Mouse (Mus musculus) layer of hippocampus, adult 2 months (tissue): ENCODE results near the gene Tmem143. TPM values are rescaled to one million over a fixed set of nuclear protein-coding genes. Genes with fewer than 3 reads are reported as not detected.
A peak's percentile ranks its signal among the peaks of the same experiment; 100 is the strongest.
"Not testable (repeated sequence)": the region's sequence is repeated elsewhere in the genome, so short reads cannot be mapped to it uniquely, and the experiment has no call there.

Source experiments
- DNase-seq, 2 experiments: peaks; one replicate each; pipeline ENCODE4 v3.0.0; 2022; ENCODE audit warnings: low spot score in 2 of 2
- H3K27ac ChIP-seq: fragments of 200-600 bp; 2 replicates; pipeline ENCODE4 v1.8.1; 2022
- H3K4me3 ChIP-seq: fragments of 200-600 bp; 2 replicates; pipeline ENCODE4 v1.8.1; 2022; ENCODE audit warnings: mild to moderate bottlenecking
- CTCF ChIP-seq: fragments of 200-600 bp; conservative IDR thresholded peaks from 2 replicates; pipeline ENCODE4 v1.8.1; 2022; ENCODE audit warnings: antibody characterized with exemption, mild to moderate bottlenecking, moderate library complexity
- total RNA-seq, 2 experiments: library from RNA; stranded (reverse); gene quantifications; 2 replicates each; pipeline ENCODE4 v1.2.3; 2021

Tmem143 gene
- total RNA-seq, 2 experiments from 2014 or later = 22.1 to 22.8 TPM

DNA sequence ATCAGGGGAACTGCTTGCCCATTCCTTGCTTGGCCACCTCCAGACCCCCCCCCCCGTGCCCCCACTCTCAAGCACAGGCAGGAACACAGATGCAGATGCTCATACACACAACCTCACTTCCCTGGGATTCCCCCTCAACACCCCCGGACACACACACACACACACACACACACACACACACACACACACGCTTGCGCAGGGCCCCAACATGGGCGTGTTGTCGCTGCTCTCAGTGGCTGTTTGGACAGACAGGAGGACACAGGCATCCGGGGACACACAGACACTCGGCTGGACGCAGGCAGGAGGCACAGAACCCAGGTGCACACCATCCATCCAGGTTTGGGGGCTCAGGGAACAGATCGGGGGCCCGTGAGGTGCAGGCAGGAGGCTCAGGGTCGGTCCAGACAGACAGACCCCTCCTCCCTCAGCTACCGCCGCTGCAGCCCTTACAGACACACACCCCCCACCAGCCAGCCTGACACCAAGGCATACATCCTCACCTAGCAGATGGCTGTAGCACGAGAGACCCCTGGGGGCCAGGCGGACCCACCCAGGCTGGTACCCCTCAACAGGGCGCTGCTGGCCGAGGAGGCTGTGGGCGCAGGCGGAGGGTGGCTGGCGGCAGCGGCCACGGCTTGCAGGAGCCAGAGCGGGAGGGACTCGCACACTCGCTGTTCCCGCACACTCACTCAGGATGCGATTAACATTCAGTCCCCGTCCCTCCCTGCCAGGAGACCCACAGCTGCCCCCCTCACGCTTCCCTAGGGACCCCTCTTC is 26.3 kb upstream of the Tmem143 start:
- no peak for DNase-seq
- peak overlapping the region; percentile 39; the same call in 1 of the 2 replicates for H3K27ac ChIP-seq
- TF ChIP-seq CTCF = no peak
- H3K4me3 ChIP-seq = peak overlapping the region; percentile 39

DNA sequence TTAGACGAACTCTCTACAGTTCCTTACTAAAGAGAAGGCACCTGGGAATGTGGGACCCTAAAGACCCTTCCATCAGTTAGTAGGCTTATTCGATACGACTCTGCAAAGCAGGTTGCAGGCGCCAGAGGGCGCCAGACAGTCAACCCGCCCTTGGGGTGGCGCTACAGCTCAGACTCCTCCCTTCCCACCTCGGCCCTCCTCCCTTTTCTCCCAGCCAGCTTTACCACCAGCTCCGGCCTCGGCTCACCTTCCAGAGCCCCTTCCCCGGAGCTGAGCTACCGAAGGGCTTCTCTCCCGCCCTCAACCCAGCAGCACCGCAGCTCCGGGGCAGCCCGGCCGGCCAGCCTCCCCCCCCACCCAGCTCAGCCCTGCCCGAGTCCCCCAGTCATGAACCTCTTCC is 24.1 kb upstream of the Tmem143 start, which contains the start of gene Kdelr1:
Gene Kdelr1 (plus strand): TSS at position 149 of the 400 bp plus-strand sequence.
- Histone ChIP-seq H3K4me3 (peak within 1 kb of the TSS; percentile 96), H3K27ac (peak within 1 kb of the TSS; percentile 90)
- TF ChIP-seq CTCF = peak; percentile 96
- DNase-seq = peak; percentile 90 to 94

DNA sequence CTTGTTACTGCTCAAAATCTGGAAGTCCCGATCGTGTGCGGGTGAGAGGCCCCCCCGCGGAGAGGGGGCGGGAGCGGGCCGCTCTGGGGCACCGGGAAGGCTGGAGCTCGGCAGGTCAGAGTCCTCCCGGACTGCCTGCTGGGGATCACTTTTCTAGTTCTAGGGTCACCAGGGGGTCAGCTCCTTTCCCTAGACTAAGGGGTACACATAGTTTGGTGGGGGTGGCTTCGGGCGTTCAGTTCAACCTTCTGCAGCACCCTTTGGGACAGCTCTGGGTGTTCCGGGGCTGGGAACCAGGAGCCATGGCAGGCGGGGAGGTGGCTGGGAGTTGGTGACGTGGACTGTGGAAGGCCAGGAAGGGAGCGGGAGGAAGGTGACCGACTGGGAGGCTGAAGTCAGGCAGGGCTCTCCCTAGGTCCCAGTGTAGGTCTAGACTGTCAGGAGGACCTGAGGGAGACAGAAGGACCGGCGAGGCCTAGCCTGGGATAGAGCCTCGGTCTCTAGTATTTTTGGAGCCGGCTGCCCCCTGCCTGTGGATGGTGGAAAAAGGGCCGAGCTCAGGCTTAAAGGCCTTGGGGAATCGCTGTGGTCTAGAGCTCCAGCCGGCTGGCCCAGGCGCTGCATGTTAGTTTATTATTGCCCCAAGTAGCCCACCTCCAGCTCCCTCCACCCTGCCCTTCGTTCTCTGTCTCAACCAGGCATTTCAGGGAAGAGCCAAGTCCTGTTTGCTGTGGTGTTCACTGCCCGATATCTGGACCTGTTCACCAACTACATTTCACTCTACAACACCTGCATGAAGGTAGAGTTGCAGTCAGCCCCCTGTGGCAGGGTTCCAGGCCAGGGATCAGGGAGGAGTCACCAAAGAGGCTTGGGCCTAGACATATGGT is 23.4 kb upstream of the Tmem143 start:
- peak; percentile 38 to 47 for DNase-seq
- Histone ChIP-seq H3K27ac (peak overlapping the region; percentile 90), H3K4me3 (peak overlapping the region; percentile 96)
- peak; percentile 72 for TF ChIP-seq CTCF

DNA sequence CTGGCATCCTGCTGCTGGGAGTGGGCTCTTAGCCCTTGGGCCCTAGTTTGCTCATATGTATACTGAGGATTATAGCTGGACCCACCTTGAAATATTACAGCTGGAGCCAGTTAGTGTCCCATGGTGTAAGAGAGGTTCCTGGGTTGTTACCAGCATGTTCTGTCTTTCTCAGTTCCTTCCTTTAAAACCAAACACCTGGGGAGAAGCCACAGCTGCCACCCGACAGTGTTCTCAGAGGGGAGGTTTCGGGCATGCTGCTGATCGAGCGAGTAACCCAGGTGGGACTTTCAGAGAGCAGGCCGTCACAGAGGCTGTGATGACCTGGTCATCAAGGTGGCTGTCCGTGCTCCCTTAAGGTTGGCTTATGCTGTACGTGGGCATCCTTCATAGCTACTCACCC is 19.8 kb upstream of the Tmem143 start:
- no peak overlapping the region for H3K27ac ChIP-seq
- no peak overlapping the region for H3K4me3 ChIP-seq
- DNase-seq = no peak
- no peak for TF ChIP-seq CTCF

DNA sequence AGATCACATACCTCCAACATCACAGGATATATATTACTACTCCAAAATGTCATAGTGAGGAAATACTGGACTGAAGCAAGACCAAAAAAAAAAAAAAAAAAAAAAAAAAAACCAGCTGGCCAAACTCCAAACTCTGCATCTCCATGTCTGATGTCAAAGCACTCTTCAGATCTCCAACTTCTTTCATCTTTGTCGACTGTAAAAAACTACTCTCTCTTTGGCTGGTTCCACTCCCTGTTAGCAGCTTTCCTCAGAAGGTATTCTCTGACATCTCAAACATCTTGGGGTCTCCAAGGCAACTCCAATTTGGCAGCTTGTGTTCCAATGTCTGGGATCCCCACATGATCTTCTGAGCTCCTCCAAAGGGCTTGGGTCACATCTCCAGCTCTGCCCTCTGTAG is 18.5 kb upstream of the Tmem143 start, which contains the start of gene Grin2d:
Gene Grin2d (minus strand): TSS at position 101 of the 400 bp plus-strand sequence.
- DNase-seq, H3K27ac ChIP-seq, H3K4me3 ChIP-seq: not testable (repeated sequence)

DNA sequence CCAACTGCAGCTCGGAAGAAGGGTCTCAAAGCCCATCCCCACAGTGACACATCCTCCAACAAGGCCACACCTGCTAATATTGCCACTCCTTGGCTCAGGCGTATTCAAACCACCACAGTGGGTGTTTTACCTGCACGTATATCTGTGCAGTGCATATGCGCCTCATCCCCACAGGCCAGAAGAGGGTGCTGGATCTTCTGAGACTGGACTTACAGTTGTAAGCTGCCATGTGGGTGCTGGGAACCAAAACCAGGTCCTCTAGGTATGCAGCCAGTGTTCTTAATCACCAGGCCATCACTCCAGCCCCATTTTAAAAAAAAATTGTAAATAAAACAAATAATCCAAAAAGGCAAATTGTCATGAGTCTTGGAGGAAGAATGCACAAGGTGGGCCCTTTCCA is 16.2 kb upstream of the Tmem143 start:
- H3K27ac ChIP-seq = no peak overlapping the region
- no peak for DNase-seq
- H3K4me3 ChIP-seq = no peak overlapping the region

DNA sequence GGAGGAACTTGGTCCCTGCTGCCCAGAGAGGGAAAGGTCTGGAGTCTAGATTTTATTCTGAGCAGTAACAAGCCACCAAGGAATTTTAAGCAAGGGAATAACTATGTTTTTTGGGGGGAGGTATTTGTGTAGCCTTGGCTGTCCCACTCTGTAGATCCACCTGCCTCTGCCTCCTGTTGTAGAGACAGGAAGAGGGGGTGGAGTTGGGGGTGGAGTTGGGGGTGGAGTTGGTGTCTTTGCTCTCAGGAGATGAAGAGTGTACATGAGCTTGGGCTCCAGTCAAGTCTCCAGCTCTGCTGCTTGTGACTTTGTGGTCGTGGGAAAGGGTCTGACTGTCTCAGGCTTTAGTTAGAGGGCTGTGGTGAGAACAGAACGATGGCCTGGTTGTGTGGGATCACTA is 15.7 kb upstream of the Tmem143 start:
- Histone ChIP-seq H3K4me3 (no peak overlapping the region), H3K27ac (no peak overlapping the region)
- TF ChIP-seq CTCF = no peak
- no peak for DNase-seq

More for the DNA sequence above, 16.2 kb upstream of the Tmem143 start:
- TF ChIP-seq CTCF = no peak

DNA sequence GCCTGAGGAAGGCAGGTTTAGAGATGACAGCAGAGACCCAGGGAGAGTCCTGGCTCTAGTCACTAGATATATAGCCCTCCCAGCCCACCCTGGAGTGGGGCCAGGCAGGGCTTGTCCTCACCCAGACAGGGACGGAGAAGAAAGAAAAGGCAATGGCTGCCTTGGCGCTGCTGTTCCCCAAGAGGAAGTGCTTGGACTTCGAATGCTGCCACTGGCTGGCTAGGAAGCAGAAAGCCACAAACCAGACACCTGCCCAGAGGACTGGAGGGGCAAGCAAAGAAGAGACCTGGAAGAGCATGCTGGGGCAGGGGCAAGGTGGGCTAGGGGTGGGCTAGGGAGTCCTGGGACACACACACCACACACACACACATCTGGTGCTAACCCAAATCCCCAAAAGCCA is 9.5 kb upstream of the Tmem143 start:
- DNase-seq = no peak
- Histone ChIP-seq H3K27ac (no peak overlapping the region), H3K4me3 (no peak overlapping the region)
- no peak for TF ChIP-seq CTCF

DNA sequence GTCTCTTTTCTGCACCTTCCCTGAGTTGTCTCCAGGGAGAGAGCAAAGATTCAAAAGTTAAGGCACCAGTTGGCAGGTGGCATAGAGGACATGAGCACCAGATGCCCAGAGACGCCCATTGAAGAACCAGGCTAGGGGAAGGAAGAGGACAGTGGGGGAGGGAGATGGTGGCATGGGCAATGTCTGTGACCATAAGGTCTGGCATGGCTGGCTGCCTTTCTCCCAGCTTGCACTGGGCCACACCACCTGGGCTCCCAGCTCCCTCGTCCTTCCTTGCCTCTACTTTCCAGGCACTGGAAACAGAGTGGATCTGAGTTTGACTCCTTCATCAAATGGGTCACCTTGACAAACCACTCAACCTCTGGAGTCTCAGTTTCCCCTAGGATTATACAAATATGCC is 4.1 kb upstream of the Tmem143 start:
- Histone ChIP-seq H3K4me3 (no peak overlapping the region), H3K27ac (no peak overlapping the region)
- TF ChIP-seq CTCF = no peak
- DNase-seq = no peak

DNA sequence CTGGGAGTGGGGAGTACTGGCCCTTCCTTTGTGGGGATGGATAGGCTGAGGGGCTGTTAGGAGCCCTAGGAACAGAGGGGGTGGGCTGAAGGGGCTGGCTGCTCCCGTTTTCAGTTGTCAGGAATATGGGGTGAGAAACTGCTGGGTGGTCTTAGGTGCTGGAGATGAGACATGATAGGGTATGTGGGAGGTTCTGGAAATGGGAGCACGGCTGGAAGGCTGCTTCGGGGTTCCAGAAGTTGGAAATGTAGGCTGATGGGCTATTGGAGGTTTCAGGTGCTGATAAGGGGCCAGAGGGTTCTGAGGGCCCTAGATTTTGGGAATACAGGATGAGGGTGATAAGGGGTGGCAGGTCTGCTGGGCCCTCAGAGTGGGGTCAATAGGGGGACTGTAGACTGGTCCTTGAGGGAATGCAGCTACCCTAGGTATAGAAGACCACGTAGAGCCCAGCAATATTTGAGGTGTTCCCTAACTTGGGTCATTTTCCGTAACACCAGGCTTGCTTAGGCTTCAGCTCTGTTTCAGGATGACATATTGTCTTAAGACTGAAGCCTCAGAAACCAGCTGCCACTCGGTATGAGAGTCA is 717 bp upstream of the Tmem143 start:
- TF ChIP-seq CTCF = no peak
- Histone ChIP-seq H3K27ac (no peak overlapping the region), H3K4me3 (no peak overlapping the region)

DNA sequence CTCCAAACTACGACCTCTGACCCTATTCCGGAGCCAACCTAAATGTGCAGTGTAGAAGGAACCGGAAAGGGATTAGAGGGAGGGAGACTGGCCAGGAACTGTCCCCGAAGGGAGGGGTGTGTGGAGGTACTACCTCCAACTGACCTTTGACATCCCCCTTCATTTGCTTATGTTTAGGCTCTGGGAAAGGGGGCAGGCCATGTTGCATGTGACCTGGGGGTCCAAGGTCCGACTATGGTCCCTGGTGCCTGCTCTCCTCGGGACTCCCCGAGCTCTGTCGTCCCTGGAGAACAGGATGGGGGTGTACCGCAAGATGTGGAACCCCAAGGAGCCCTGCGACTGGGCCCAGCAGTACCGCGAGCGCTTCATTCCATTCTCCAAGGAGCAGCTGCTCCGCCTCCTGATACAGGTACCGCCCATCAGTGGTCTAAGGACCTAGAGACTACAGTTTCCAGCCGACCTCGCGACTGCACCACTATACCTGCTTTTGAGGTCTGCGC is 567 bp downstream of the Tmem143 start:
- peak; percentile 24 to 33 for DNase-seq
- Histone ChIP-seq H3K4me3 (peak overlapping the region; percentile 86), H3K27ac (peak overlapping the region; percentile 96)
- TF ChIP-seq CTCF = no peak

More for the DNA sequence above, 717 bp upstream of the Tmem143 start:
- no peak for DNase-seq

DNA sequence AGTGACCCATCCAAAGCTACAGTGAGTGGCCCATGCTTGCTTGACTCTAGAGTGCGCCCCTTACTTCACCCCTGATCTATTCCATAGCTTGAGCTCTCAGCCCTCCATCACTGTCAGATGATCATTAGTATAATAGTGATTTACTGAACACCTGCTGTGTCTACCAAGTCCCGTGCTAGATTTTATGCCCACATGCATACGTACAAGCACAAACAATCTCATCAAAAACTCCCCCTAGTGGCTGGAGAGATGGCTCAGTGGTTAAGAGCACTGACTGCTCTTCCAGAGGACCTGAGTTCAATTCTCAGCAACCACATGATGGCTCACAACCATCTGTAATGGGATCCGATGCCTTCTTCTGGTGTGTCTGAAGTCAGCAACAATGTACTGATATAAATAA is 1.4 kb downstream of the Tmem143 start:
- peak; percentile 70 for TF ChIP-seq CTCF
- peak overlapping the region; percentile 96 for H3K27ac ChIP-seq
- DNase-seq = not testable (repeated sequence)
- H3K4me3 ChIP-seq = peak overlapping the region; percentile 86

DNA sequence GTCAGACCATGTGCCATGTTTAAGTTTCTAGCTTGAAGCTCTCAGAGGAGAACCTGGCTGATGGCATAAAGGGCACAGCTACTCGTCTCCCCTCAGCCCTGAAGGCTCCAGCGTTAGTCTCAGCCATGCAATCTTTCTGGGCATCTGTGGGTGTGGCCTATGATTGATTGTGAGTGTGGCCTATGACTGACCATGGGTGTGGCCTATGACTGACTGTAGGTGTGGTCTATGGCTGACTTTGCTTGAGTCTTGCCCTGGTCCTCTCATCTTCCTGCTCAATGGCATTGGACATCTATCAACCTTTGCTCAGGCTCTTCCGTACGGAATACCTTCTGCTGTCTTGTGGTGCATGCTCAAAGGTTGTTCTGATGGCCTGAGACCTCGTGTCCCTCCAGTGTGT is 4.8 kb downstream of the Tmem143 start:
- Histone ChIP-seq H3K4me3 (no peak overlapping the region), H3K27ac (no peak overlapping the region)
- TF ChIP-seq CTCF = no peak
- DNase-seq = no peak
